Mouse (Mus musculus) left cerebral cortex, adult 2 months (tissue): ENCODE measurements at regions not wholly inside any gene's neighbourhood (a gene's known extent, or its start where the extent isn't known, plus 50 kb on each side); places are given as distances from the start of the nearest gene placed in this dataset.
A peak's percentile ranks its signal among the peaks of the same experiment; 100 is the strongest.

Experiments used
- DNase-seq, 2 experiments: peaks; one replicate each; pipeline ENCODE4 v3.0.0; 2021 to 2022; ENCODE audit warnings: low spot score in 2 of 2, mixed read lengths in 1 of 2; ENCODE audit errors: extremely low spot score in 1 of 2
- H3K27ac ChIP-seq: fragments of 200-600 bp; 2 replicates; pipeline ENCODE4 v1.8.1; 2022
- H3K4me3 ChIP-seq: fragments of 200-600 bp; 2 replicates; pipeline ENCODE4 v1.8.1; 2022
- CTCF ChIP-seq: fragments of 200-600 bp; IDR thresholded peaks from 2 replicates; pipeline ENCODE4 v1.8.1; 2022; ENCODE audit warnings: antibody characterized with exemption, mild to moderate bottlenecking, moderate library complexity
- intact Hi-C: fragments of 180-260 bp; cut with DNase I; formaldehyde crosslinking; loops from one replicate; pipeline ENCODE4 v1.15.1; 2025

DNA sequence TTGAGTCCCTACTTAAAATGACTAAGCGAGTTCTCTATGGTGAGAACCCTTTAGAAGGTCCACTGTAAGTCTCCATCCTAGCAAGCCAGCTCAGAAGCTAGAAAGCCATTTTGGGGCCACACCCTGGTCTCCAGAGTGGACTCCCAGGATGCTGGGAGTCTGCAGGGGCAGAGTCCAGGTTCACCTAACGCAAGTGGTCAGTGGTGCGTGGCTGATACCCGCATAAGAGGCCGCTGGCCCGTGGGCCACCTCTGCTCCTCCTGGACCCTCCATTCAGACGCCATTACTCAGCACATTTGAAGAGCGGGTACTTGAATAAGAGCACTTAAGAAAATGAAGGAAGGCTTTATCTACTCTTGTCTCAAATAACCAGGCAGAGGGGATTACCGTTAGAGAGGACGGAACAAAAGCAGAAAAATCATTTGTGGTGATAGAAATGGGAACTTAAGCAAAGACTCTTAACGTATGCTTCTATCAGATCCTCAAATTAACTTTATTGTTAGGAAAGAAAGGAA lies 504.4 kb downstream of the Irx1 start:
- no peak overlapping the region for H3K27ac ChIP-seq
- no peak for TF ChIP-seq CTCF
- intact Hi-C loops = loop anchor here (5.0 to 10.0 kb wide), 5 partner anchors 354 to 1573 kb away; no protein-coding TSS in a partner anchor
- no peak overlapping the region for H3K4me3 ChIP-seq
- peak in 1 of 2 experiments; percentile 9 for DNase-seq

DNA sequence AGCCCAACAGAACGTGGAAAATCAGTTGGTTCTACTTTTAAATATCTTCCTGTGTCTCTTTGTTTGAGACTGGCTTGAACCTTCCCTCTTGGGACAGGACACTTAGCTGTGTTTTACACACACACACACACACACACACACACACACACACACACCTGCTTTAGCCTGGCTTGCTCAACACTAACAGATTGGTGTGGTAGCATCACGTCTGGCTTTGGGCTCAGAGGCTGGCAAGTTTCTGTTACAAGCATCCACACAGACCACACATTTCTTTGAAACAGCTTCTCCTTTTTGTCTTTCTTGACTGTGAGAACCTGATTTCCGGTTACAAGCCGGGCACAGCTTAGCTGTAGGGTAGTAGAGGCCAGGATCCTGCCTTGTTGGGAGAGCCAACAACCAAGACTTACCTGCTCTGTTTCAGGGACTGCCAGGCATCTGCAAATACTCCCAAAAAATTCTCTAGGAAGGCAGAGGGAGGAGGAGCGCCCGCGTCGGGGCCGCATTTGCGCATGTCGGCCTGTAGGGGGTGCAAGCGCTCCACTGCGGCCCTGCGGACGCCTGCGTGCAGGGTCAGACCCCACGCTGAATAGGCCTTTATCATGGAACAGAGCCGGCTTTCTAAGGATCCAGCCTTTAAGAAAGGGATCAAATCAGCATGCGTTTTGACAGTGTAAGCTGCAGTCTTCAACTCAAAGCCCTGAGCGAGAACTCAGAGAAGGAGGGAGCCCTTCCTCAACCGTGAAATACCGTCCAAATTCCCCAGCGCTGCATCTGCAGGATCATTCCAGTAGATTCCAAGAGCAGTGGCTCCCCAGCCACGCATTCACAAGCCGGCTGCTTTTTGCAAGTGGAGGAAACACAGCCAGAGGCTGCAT lies 505.2 kb downstream of the Irx1 start:
- Histone ChIP-seq H3K4me3 (no peak overlapping the region), H3K27ac (no peak overlapping the region)
- DNase-seq = peak; percentile 77
- no peak; the same call in none of the 2 replicates for TF ChIP-seq CTCF
- intact Hi-C loops = loop anchor here (5.0 to 10.0 kb wide), 5 partner anchors 353 to 1574 kb away; no protein-coding TSS in a partner anchor

DNA sequence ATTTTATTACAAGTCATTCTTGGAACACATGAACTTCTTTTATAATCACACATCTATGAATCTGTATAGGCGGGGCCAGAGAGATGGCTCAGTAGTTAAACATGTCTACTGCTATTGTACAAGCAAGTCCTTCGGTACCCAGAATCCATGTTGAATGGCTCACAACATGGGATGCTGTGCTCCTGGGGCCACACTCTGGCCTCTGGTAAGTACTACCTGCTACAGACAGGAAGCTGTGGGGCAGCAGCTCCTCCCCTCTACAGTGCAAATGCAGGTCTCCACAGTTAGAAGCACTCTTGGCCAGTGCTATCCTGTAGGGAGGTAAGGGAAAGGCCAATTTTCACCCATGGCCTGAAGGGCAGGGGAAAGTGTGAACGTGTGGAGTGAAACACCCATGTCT lies 506.0 kb downstream of the Irx1 start:
- DNase-seq = no peak
- TF ChIP-seq CTCF = no peak
- Histone ChIP-seq H3K27ac (no peak overlapping the region), H3K4me3 (no peak overlapping the region)
- intact Hi-C loops = loop anchor here (5.0 to 10.0 kb wide), 5 partner anchors 353 to 1575 kb away; no protein-coding TSS in a partner anchor

DNA sequence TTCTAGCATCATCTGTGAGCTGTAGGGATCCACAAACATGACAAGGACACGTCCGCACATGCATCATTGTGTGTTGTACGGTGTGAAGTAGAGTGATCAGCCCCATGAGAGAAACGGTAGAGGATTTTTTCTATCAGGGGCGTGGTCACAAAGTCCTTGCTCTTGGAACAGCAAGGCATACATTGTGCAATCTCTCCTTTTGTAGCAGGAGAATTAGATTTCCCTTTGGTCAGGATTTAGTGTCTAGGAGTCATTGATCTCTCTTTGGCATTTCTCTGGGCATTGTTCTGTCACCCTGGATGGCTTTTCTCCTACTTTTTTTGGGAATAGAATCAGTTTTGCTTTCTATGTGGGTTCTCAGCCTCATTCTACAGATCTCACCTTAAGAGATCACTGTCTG lies 511.3 kb downstream of the Irx1 start:
- DNase-seq = no peak
- H3K27ac ChIP-seq = no peak overlapping the region
- intact Hi-C loops = loop anchor here (10.0 kb wide), 1 partner anchor 347 kb away; no protein-coding TSS in a partner anchor
- no peak overlapping the region for H3K4me3 ChIP-seq
- no peak for TF ChIP-seq CTCF

DNA sequence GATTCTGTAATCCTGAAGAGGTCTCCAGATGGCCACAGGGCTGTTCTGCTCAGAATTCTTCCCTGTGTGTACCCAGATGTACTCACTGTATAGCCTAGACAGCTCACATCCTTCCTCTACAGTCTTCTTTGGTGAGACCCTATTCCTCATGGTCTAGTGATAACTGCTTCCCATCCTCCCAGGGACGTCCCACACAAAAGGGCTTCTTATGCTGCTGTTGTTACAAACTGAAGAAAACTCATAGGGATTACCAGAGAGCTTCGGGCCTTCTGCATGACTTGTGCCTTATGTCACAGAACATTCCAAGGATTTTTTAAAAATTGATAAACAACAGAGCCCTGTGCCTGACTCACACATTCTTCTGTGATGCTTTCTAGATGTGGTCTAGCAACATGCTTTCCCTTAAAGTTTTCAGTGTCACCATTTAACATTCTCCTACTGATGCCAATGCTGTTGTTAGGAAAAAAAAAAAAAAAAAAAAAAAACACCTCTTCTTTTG lies 525.9 kb downstream of the Irx1 start:
- no peak for TF ChIP-seq CTCF
- Histone ChIP-seq H3K27ac (no peak overlapping the region), H3K4me3 (no peak overlapping the region)
- intact Hi-C loops = no loop called here
- DNase-seq = no peak

DNA sequence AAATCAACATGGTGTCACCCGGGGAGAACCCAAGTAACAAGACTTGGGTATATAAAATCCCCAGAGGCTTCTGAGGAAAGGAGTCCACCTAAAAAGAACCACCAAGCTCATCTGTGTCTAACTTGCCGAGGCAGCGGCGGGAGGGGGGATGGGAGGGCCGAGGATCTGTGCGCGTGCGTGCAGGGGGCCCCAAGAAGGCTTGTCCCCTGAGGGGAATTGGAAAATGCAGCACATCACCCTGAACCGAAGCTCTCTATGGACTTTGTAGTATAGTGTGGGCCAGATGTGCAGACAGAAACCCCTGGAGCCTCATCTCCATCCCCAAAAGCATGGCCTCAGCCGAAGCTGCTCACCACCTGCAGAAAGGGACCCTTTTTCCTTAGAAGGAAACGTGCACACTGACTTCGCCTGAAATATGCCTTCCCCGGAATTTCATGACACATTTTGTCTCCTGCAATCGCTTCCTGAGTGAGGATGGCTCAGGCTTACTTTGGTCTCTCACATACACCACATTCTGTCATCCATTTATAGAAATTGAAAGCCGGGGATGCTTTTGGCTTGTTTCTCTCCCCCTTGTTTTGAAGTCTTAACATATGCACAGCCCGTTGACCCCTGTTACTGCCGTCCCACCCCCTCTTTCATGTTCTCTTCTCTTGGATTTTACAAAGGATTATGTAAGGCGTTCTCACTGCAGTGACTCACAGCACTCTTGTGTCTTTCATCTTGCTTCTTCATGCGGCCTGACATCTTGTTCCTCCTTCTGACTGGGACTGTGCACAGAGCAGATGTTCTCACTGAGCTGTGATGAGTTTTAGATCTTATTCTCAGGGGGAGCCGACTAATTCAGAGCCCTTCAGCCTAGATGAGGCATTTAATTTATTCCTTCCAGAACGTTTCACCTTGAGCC lies 559.6 kb downstream of the Irx1 start:
- intact Hi-C loops = no loop called here
- no peak for TF ChIP-seq CTCF
- peak overlapping the region; percentile 75 for H3K27ac ChIP-seq

DNA sequence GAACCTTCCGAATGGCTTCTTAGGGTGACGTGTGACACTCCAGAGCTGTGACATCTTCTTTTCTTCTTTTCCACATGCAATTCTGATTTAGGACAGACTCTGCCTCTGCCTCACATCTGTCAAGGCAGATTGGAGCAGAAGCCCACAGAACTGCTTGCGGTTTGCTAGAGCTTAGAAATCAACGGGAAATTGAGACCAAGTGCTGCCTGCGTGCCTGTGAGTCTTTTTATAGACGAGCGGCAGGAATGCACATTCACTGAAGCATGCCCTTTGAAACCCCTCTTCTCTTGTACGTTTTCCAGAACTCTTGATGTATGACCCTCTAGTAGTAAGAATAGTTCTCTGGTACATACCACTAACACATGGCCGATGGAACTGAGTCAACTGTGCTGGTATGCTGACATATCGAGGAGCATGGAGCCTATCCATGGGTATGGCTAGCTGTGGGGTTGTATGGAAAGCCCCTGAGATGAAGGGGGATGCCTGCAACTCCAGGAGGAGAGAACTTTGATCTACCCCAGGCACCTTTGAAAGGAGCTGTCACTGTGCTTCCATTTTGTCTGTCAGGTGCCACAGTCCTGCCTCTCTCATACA lies 552.2 kb upstream of the Adamts16 start:
- intact Hi-C loops = no loop called here
- no peak for TF ChIP-seq CTCF
- Histone ChIP-seq H3K27ac (no peak overlapping the region), H3K4me3 (no peak overlapping the region)
- no peak for DNase-seq

More for the DNA sequence above, 559.6 kb downstream of the Irx1 start:
- H3K4me3 ChIP-seq = no peak overlapping the region
- DNase-seq = peak; percentile 18 to 26

DNA sequence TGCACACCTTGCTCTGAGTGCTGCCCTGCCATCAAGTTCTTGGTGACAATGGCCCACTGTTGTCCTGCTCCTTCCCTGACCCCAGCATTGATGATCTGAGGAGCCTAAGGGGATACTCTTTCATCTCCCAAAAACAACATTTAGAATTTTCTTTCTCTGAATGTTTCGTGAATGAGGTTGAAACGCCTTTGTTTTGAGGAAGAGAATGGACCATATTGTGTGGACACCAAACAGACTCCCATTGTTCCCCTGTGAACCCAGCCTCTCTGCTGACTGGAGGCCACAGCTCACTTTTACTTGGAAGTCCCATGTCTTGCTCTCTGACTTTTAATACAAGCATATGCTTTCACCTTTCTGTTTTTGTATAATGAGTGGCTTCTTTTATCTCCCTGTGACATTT lies 537.0 kb upstream of the Adamts16 start:
- TF ChIP-seq CTCF = no peak
- intact Hi-C loops = no loop called here

DNA sequence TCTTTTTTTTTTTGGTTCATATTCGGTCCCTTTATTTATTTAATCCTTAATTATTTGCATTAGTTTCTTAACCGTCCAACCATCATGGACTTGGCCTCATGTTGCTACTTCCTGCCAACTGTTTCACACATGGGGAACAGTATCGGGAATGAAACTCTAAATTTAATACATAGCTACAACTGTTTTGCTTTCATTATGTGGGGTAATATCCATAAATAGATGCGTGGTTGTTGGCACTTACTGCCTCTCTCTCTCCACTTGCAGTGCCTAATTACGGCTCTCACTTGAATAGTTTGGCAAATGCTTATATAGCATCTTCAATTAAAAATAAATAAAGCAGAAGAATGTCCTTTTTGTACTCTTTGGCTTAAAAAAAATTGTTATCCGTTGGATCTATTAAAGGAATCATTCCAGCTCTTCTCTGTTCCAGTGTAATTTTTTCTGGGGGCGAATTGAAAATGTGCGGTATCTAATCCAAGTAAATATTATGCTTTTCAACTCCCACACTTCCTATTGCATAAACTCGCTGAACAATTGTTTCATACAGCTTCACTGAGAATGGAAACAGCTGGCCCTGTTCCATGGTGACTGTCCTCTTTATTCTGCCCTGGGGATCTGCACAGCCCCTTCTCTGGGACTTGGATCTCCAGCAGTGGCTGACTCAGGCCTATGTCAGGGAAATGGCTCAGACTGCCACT lies 534.4 kb upstream of the Adamts16 start:
- DNase-seq = peak; percentile 16 to 22
- intact Hi-C loops = no loop called here
- H3K27ac ChIP-seq = no peak overlapping the region
- no peak for TF ChIP-seq CTCF
- H3K4me3 ChIP-seq = no peak overlapping the region

More for the DNA sequence above, 537.0 kb upstream of the Adamts16 start:
- no peak for DNase-seq
- Histone ChIP-seq H3K27ac (no peak overlapping the region), H3K4me3 (no peak overlapping the region)

DNA sequence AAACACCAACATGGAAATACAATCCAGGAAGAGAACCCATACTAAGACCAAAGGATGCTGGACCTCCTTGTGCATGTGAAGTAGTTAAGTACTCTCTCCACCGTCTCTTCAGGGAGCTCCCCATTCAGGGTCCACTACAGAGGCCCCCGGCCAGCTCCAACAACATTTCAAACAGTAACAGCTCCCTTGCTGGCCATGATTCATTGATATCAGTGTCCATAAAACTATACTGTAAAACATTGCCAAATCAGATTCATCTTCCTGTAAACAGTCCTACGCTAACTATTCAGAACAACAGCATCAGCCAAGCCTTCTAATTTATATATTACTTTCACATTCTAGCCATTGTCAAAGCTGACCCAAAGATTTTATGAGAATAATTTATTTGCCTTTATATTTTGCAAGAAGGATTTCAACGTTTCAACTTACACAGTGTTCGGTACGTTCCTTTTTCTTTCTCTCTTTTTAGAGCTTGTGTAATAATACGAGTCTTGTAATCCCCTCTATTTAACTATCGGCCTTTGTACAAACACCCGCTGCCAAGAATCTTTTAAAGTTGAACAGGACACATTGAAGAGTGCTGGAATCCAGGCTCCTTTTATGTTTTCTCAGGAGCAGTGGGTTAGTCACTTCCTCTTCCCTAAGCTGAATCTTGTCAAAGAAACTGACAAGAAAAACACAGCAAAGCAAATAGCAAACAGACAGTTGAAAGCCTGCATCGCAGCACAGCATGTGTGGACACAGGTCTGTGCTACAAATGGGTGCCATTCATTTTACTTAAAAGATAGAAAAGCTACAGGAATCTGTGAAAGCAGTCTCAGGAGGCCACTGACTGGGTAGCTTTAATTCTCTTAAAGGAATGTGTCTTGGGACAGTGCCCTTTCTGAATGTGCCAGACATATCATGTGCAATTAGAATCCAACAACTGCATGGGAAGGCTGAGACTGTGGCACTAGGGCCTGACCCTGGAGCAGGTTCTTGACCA lies 531.4 kb upstream of the Adamts16 start:
- DNase-seq = no peak
- Histone ChIP-seq H3K4me3 (no peak overlapping the region), H3K27ac (no peak overlapping the region)
- intact Hi-C loops = no loop called here
- TF ChIP-seq CTCF = no peak
